ENCODE assay signal across 22 mouse cellular contexts in genomic region chr15:7079631-7080337, GRCm38 (mm10).
"Had no signal": no experiment of that assay in that cellular context is flagged by ENCODE, and none has a peak within 500 bp of the region (broad histone marks: within the 10 kb centered on the region; RNA-seq: fewer than 3 reads in every experiment).

No protein-coding gene starts in this region.

- H3K27ac ChIP-seq: limb, embryonic 12.5 days; limb, embryonic 15.5 days; liver, embryonic 14.5 days; macrophage; midbrain, embryonic 12.5 days; stomach, embryonic 15.5 days had no signal

- ATAC-seq: intestine, embryonic 16.5 days; liver, postnatal 0 days; lung, postnatal 0 days had no signal

- H3K4me2 ChIP-seq: limb, embryonic 12.5 days; limb, embryonic 15.5 days; liver, embryonic 11.5 days; lung, embryonic 14.5 days; midbrain, embryonic 12.5 days; stomach, embryonic 15.5 days had no signal

- H3K9me3 ChIP-seq: limb, embryonic 12.5 days; limb, embryonic 15.5 days; megakaryocyte, embryonic 14.5 days; midbrain, embryonic 12.5 days; stomach, embryonic 15.5 days had no signal

- H3K4me3 ChIP-seq: limb, embryonic 12.5 days; limb, embryonic 15.5 days; megakaryocyte, embryonic 14.5 days; midbrain, embryonic 12.5 days; stomach, embryonic 15.5 days had no signal

- H3K9ac ChIP-seq: limb, embryonic 12.5 days; limb, embryonic 15.5 days; liver, embryonic 14.5 days; liver, postnatal 0 days; lung, embryonic 14.5 days; midbrain, embryonic 12.5 days; stomach, embryonic 15.5 days had no signal

- H3K36me3 ChIP-seq: limb, embryonic 12.5 days; limb, embryonic 15.5 days; midbrain, embryonic 12.5 days; stomach, embryonic 15.5 days had no signal

- DNase-seq: kidney, adult 18-20 months; kidney, adult 9 months; kidney, postnatal 25 days; layer of hippocampus, postnatal 36 days; left cerebral cortex, postnatal 4 days; liver, postnatal 0 days; lung, embryonic 14.5 days; right cerebral cortex, adult 18-20 months; right cerebral cortex, postnatal 14 days; right cerebral cortex, postnatal 4 days; thymus, adult 18-20 months; thymus, postnatal 36 days had no signal

- H3K27me3 ChIP-seq: limb, embryonic 12.5 days; limb, embryonic 15.5 days; megakaryocyte, embryonic 14.5 days; stomach, embryonic 15.5 days had no signal
